Mouse (Mus musculus) cerebral cortex, adult 2 months (tissue): ENCODE results near the gene Foxd3.

Experiments
- WGBS: fragments of 180-500 bp; shearing (Covaris S2); methylation state at CpG from one replicate; pipeline ENCODE4 v1.1.7; 2018; 5-methylcytosine and 5-hydroxymethylcytosine counted together

Gene Foxd3

DNA sequence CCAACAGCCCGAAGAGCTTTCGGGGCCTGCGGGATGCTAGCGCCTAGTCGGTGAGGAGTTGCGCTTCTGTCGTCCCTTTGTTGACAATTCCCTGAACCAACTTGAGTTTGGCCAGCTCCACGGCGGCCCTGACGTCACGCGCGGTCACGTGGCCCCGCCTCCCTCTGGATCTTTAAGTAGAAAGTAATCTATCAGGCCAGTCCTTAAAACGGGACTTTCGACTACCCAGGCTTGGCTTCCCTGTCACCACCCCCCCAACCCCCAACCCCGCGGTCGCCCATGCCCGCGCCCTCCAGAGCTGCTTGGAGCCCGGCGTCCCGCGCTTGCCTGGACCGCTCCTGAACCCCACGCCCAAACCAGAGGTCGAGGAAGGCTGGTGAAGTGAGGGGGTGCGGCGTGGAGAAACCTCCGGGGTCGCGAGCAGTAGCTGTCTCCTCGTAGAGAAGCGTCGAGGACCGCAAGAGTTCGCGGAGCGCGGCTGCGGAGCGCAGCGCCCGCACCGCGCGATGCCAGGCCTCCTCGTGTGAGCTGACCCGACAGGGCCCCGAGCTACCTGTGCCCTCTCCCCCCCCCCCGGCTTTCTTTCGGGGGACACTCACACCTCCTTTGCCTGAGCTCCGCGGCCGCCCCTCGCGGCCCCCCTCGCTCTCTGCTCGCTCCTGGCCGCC is at the start of gene Foxd3:
Foxd3 (plus strand) TSS at position 363 of the 668 bp plus-strand sequence.
- 1% methylated on average over 59 of the region's 62 CpGs for WGBS

DNA sequence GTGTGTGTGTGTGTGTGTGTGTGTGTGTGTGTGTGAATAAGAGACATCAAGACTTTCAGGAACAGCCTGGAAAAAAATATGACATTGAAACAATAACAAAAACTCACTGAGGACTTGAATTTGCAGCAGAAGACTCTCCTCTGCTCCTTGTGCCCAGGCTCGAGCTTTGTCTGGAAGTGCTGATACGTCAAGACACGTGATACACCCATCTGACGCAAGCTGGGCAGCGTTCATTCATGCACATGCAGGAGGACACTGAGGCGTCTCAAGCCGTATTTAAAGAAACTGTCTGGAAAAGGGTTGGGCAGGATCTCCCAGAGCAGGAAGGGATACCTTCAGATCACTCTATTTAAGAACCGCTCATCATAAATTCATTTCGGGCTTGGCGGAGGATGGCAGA is 43.9 kb upstream of the Foxd3 start:
- 96% methylated on average over 10 of the region's 10 CpGs for WGBS

DNA sequence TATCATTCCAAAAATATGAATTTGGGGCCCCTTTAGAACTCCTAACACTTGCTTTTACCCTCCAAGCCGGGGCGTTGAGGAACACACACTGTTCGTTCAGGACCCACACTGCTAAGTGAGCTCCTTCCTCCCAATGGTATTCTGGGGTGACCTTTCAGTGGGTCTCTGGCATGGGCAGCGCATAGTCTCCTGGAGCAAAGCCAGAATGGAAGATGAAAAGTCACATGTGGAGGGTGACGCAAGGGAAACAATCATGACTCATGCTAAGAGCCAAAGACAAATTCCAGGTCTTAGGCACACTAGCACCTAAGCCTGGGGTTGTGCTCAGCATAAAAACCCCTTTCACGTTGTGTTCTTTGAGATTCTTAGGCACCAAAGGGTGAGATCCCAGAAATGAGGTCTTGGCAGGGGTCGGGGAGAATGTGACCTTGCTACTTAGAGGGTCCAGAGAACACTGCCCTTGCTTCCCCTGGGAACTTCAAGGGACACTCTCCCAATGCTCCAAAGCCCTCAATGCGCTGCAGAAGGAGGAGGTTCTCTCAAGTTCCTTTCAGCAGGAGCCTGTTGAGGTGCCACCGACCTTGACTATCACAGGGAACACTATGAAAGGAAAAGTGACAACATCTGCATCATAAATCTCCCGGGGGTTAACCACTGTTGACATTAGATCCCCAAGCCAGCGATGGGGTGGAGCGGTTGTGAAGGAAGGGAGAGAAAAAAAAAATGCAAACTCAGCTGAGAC is 43.3 kb upstream of the Foxd3 start:
- 85% methylated on average over 12 of the region's 12 CpGs for WGBS

- WGBS: 12% methylated on average over 22 of the region's 24 CpGs
Measured at GRCm38 (mm10) chr4:99626047-99626844, 29.9 kb upstream of the Foxd3 start.

- WGBS: 84% methylated on average over 13 of the region's 13 CpGs
Measured at GRCm38 (mm10) chr4:99627057-99627456, 29.0 kb upstream of the Foxd3 start.

DNA sequence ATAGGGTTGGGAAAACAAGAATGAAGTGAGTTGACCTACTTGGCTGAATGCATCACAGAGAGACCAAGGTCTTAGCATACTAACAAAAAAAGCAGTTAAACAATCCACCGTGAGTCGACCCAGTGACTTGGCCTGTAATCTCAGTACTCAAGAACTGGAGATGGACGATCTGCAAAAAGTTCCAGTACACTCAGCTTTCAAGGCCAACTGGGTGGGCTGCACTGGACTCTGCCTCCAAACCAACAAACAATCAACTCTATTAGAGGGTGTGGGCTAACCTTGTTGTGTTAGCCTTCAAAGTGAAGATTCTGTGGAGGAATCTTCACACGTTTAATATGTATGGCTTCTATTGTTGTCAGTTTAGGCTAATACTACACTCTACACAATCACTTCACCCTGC is 20.1 kb upstream of the Foxd3 start:
- WGBS: 77% methylated on average over 4 of the region's 4 CpGs

GRCm38 (mm10) chr4:99636711-99637110 is 19.4 kb upstream of the Foxd3 start:
- 93% methylated on average over 4 of the region's 4 CpGs for WGBS

DNA sequence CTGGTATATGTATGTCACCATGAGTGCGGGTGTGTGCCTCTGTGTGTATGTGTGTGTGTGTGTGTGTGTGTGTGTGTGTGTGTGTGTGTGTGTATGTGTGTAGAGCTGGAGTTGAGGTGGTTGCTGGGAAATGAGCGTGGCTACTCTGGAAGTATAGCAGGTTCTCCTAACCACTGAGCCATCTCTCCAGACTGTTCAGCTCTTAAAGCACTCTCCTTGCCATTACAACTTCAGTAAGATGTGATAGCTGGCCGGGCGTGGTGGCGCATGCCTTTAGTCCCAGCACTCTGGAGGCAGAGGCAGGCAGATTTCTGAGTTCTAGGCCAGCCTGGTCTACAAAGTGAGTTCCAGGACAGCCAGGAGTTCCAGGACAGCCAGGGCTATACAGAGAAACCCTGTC is 15.5 kb upstream of the Foxd3 start:
- 95% methylated on average over 5 of the region's 5 CpGs for WGBS

- 58% methylated on average over 3 of the region's 3 CpGs for WGBS
Measured at GRCm38 (mm10) chr4:99641920-99642319, 14.2 kb upstream of the Foxd3 start.

DNA sequence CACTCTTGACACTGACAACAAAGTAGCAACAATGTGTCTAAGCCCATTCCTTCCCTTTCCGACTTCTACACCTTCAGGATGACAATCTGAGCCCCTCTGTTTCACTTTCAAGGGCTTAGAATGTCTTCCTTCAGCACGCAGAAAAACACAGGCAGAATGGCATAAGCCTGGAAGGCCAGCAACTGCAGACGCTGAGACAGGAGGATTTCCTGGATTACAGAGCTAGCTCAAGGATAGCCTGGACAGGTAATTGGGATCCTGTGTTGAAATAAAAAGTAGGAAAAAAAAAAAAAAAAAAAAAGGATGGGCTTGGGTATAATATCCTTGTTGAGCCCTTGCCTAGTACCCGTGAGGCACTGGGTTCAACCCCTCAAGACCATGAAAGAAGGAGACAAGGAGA is 10.5 kb upstream of the Foxd3 start:
- WGBS: 93% methylated on average over 4 of the region's 4 CpGs

- WGBS: 6% methylated on average over 44 of the region's 44 CpGs
Measured at GRCm38 (mm10) chr4:99650088-99650944, 5.8 kb upstream of the Foxd3 start.

DNA sequence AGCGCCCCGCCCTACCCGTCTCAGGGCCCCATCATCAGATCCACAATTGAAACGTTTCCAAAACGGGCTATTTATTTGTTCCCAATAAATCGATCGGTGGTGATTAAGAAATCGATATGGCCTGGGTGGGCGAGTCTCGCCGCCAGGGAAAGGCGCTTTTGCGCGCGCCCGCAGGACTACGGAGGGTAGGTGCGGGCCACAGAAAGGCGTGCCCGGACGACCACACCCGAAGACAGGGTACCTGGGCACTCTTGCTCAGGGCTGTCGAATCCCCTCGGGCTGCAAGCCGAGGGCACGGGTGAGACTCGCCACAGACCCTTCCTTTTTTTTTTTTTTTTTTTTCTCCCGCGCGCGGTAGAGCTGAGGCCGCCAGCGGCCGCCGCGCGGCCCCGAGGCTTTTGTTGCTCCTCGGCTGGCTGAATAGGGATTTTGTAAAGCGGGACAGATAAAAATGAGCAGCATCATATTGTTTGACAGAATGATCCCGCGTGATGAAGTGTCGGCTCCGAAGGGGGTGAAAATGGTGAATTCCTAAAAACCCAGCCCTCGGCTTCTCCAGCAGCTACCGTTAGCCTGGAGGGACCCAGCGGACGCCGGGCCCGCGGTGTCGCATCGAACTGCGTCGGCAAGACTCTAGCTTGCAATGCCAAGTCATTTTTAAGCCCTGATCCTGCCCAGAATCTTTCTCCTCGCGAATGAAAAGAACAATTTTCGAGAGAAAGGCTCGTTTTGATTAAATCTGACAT is 5.0 kb upstream of the Foxd3 start:
- WGBS: 2% methylated on average over 59 of the region's 59 CpGs

GRCm38 (mm10) chr4:99651823-99652450 is 4.2 kb upstream of the Foxd3 start:
- 14% methylated on average over 10 of the region's 10 CpGs for WGBS

- 4% methylated on average over 19 of the region's 19 CpGs for WGBS
Measured at GRCm38 (mm10) chr4:99652576-99653210, 3.4 kb upstream of the Foxd3 start.

- WGBS: 3% methylated on average over 25 of the region's 25 CpGs
Measured at GRCm38 (mm10) chr4:99653216-99653607, 2.9 kb upstream of the Foxd3 start.

DNA sequence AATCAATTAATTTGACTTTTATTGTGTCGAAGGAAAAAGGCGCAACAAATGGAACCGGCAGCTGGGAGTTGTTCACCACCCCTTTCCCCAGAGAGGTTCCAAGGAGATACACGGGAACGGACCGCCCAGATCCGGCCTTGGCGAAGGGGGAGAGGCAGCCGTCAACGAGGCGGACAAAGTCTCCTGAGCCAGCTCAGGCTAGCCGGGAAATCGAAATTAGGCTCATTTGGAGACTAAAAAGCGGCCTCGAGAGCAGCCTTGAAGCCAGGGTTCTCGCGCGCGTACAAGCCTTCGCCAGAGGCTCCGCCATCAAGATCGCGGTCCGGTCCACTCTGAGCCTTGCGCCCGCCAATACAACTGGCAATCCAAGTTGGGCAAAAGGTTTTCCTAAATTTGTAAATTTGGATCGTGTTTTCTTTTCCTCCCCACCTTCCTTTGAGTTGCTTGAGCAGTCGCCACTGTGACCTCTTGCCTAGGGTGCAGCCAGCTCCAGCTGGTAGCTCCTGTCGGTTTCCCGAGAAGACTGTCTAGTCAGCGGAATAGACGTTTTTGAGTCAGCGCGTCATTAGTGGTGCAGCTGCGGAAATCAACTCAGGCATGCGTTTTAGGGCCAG is 2.4 kb upstream of the Foxd3 start:
- WGBS: 3% methylated on average over 36 of the region's 36 CpGs

GRCm38 (mm10) chr4:99654621-99655296 is 1.3 kb upstream of the Foxd3 start:
- 4% methylated on average over 27 of the region's 27 CpGs for WGBS

DNA sequence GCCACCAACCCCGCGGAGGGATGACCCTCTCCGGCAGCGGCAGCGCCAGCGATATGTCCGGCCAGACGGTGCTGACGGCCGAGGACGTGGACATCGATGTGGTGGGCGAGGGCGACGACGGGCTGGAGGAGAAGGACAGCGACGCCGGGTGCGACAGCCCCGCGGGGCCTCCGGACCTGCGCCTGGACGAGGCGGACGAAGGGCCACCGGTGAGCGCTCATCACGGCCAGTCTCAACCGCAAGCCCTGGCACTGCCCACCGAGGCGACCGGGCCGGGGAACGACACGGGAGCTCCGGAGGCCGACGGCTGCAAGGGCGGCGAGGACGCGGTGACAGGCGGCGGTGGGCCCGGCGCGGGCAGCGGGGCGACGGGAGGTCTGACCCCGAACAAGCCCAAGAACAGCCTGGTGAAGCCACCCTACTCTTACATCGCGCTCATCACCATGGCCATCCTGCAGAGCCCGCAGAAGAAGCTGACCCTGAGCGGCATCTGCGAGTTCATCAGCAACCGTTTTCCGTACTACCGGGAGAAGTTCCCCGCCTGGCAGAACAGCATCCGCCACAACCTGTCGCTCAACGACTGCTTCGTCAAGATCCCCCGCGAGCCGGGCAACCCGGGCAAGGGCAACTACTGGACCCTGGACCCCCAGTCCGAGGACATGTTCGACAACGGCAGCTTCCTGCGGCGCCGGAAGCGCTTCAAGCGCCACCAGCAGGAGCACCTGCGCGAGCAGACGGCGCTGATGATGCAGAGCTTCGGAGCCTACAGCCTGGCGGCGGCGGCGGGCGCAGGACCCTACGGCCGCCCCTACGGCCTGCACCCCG is 718 bp downstream of the Foxd3 start:
- WGBS: 1% methylated on average over 90 of the region's 92 CpGs
